Mouse (Mus musculus) CH12F3 (cell line): ENCODE measurements around the gene Hes6.

Experiments used
- in situ Hi-C: fragments of 300-500 bp; cut with MboI; formaldehyde crosslinking; loops from 2 replicates; pipeline ENCODE4 v1.14.3; 2020; ENCODE audit warnings: low sequenced_read_pairs

The Hes6 gene

GRCm38 (mm10) chr1:91413898-91414594 lies at the start of gene Hes6:
Gene Hes6, minus strand, starts transcription at chr1:91414038.
- in situ Hi-C loops: no loop called here

- in situ Hi-C loops: no loop called here
Measured at GRCm38 (mm10) chr1:91463336-91463995, 49.6 kb upstream of the Hes6 start.

DNA sequence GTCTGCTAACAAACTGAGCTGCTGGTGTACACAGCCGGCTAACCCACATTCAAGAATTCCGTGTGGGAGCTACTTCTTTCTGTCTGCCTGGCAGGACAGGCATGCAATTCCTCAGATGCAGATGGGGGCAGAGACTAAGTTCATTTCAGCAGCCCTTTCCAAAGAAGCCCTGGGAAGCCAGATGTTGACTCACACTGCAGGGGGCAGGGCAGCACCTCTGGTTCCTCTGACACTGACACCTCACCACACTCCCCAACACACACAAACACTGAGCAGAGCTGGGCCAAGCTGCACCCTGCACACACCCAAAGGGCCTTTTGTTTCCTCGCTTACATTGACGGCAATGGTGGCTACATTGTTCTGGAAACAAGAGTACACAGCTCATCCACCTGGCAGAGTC lies 46.7 kb upstream of the Hes6 start:
- in situ Hi-C loops: no loop called here

DNA sequence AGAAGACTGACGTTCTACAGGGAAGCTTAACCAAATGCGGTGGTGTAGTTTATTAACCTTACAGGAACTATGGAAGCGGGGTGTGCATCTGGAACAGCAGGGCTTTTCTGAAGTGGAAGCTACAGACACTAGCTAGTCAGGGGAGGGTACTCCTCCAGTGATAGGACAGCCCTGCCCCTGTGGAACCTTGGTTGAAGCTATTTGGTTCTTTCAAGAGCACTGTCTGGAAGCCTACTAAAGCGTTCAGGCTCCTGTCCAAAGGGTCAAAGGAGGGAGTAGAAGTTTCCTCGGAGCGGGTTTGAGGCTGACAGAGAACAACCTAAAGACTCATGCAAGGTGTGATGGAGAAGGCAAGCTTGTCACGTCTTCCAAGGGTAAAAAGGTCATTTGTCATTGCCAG lies 46.2 kb upstream of the Hes6 start:
- in situ Hi-C loops: no loop called here

GRCm38 (mm10) chr1:91459059-91459809 lies 45.4 kb upstream of the Hes6 start, which contains the start of gene Per2:
Gene Per2, minus strand, starts transcription at chr1:91459324.
- in situ Hi-C loops: no loop called here

DNA sequence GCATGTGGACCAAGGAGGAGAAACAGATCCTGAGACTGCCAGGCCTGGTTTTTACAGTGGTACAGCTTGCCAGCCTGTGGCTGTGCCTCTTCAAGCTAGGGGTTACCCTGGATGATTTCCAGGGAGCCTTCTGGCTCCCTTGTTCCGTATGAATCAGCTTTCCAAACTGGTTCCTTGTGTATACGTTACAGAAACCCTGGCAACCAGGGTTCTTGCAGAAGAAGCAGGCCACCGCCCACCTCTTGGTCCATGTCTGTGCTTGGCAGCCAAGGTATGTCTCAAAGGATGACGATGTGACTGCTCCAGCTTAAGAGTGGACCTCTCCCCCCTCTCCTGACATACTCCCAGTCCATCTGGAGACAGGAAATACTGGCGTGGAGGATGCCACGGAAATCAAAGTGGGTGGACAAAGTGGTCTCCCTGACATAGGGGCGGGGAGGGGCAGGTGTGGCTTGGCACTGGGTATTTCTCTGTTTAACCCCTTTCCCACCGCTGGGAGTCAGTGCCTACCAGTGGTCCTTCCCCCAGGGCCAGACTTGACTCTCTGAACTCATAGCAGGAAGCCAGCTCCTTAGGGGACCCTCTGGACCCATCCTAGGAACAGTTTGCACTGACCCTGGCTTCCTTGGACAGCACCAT lies 44.5 kb upstream of the Hes6 start:
- in situ Hi-C loops: no loop called here

GRCm38 (mm10) chr1:91457698-91458097 lies 43.9 kb upstream of the Hes6 start:
- in situ Hi-C loops: no loop called here

DNA sequence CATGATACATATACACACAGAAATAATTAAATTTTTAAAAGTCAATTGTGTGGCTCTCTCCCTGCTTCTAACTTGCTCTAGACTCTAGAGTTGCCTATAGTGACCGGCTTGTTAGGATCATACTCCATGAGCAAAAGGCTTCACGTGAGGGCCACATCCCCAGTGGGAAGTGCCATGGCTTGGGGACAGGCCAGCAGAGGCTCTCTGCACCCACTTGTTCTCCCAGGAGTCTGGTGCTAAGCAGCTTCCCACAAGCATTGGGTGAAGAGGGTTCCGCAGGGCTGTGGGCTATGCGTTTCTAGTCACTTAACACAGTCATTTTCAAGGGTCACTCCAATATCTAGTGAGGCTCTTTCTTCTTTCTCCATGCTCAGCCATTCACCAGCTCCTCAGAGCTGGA lies 43.3 kb upstream of the Hes6 start:
- in situ Hi-C loops: no loop called here

DNA sequence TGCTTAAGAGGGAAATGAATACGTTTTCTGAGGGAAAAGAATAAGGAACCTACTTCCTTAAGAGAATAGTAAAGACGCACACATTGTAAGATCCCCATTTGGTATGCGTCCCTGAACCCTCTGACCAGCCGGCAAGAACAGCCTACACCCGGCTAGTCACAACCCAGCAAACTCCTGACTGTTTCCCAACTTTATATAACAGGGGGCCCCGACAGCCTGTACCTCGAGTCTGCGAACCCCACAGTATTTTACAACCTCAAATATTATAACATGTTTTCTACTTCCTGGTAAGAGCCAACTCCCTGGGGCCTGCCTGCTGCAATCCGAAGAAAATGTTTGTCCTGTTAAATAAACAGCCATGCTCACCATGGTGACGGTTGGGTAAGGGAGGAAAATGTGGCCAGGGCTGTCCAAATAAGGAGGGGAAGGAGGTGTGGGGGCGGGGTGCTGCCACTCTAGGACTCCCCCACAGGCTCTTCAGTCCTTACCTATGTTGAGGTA lies 42.5 kb upstream of the Hes6 start:
- in situ Hi-C loops: no loop called here

- in situ Hi-C loops: no loop called here
Measured at GRCm38 (mm10) chr1:91455661-91456161, 41.9 kb upstream of the Hes6 start.

DNA sequence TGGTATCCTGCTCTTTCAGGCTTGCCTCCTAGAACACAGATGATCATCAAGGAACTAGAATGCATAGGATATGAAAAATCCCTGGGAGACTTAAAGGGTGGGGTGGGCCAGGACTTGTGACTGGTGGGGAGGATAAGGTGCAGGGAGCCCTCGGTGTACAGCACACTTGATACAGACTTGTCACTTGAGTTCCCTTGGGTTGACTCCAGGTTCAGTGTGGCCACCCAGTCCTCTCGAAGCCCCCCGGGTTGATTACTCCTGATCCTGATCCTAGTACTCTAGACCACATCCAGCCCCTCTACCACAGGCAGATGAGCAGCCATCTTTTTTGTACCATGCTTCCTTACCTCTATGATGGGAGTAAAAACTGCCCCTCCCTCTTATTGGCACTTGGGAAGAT lies 41.1 kb upstream of the Hes6 start:
- in situ Hi-C loops: no loop called here

- in situ Hi-C loops: no loop called here
Measured at GRCm38 (mm10) chr1:91454366-91454765, 40.5 kb upstream of the Hes6 start.

DNA sequence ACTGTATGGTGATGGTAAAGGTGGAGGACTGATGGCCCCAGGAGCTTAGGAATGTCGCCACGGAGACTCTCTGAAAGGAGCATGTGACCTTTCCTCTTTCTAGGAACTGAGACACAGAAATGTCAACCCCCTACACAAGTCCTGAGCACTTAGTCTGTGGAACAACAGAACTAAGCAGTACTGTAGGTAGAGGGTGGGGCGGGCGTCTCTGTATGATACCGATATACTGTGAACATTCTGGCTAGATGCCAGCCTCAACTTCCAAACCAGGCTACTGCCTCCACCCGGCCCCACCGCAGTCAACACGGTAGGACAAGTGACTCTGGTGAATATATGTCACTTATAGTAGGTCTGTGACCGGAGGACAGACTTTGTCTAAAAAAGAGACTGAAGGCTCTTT lies 40.1 kb upstream of the Hes6 start:
- in situ Hi-C loops: no loop called here

GRCm38 (mm10) chr1:91451547-91452084 lies 37.8 kb upstream of the Hes6 start:
- in situ Hi-C loops: no loop called here

DNA sequence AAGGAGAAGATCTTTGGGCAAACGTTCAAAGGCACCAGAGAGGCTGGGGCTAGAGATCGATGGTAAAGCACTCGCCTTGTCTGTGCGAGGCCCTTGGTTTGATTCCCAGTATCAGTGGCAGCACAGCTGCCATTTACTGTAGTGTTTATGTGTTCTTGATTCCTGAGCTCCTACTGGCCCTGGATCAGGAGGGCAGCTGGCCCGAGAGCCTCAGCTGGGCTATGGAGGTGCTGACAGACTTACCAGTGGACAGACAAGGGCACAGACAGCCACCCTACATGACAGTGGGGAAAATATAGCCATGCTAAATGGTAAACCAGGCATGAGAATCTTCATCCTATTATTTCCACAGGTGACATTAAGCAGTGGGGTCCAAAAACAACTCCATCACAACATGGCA lies 37.0 kb upstream of the Hes6 start:
- in situ Hi-C loops: no loop called here

DNA sequence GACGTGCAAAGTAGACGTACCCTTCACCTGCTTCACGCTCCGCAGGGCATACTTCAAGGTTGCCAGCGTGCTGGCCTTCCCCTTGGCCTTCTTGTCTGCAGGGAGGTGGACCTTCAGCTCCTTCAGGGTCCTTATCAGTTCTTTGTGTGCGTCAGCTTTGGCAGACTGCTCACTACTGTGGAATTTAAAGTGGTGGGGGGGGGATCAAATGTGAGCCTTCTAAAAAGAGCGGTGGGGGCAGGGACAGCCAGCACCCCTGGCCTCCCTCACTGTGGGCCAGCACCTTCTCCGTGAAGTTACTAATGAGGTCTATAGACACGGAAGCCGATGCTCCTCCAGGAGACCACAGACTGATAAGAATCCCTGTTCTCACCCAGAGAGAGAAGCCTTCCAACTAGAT lies 34.9 kb upstream of the Hes6 start:
- in situ Hi-C loops: no loop called here

- in situ Hi-C loops: no loop called here
Measured at GRCm38 (mm10) chr1:91446511-91446910, 32.7 kb upstream of the Hes6 start.

DNA sequence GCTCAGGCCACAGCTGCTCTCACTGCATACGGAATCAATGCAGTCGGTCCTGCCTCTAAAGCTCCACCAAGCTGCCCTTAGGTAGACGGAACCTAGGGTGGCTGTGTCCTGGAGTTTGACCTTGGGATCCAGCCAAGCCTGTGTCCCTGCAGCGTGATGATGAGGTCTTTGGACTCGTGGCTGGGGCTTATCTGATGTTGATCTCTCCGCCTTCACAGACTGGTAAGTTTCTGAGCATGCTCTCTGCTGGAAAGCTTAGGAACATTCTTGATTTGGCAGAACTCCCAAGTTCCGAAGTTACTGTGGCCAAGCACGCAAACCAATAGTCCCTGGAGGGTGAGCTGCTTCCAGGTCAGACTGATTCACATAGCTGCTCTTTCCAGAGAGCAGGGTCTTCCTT lies 32.2 kb upstream of the Hes6 start:
- in situ Hi-C loops: no loop called here

- in situ Hi-C loops: no loop called here
Measured at GRCm38 (mm10) chr1:91444841-91445830, 31.3 kb upstream of the Hes6 start.
